Mouse (Mus musculus) intestine, embryonic 16.5 days (tissue): ENCODE results near the gene Bpifa6. TPM values are rescaled to one million over a fixed set of nuclear protein-coding genes. Genes with fewer than 3 reads are reported as not detected.

Source experiments
- ATAC-seq: fragments of 200-750 bp; cut with Nextera tagmentation; 2 replicates; pipeline ENCODE4 v1.8.0; 2017; ENCODE audit warnings: moderate TSS enrichment, moderate library complexity
- H3K27ac ChIP-seq: fragments of 300-500 bp; sonication (generic); 2 replicates; pipeline ENCODE4 v1.5.1; 2014; ENCODE audit warnings: mild to moderate bottlenecking, low read length
- H3K27me3 ChIP-seq: fragments of 300-500 bp; sonication (generic); replicated peaks from 2 replicates; pipeline ENCODE4 v1.6.1; 2014; ENCODE audit warnings: low read length, control low read depth, mixed read lengths; ENCODE audit not compliant: control insufficient read depth, insufficient read depth
- H3K36me3 ChIP-seq: fragments of 300-500 bp; sonication (generic); 2 replicates; pipeline ENCODE4 v1.6.1; 2014; ENCODE audit warnings: low read length, control low read depth; ENCODE audit not compliant: control insufficient read depth, insufficient read depth
- H3K4me1 ChIP-seq: fragments of 300-500 bp; sonication (generic); 2 replicates; pipeline ENCODE4 v1.6.1; 2014; ENCODE audit warnings: low read length, control low read depth, mixed read lengths; ENCODE audit not compliant: control insufficient read depth, insufficient read depth
- H3K4me2 ChIP-seq: fragments of 300-500 bp; sonication (generic); 2 replicates; pipeline ENCODE4 v1.6.1; 2014; ENCODE audit warnings: low read depth, low read length, control low read depth
- H3K4me3 ChIP-seq: fragments of 300-500 bp; sonication (generic); 2 replicates; pipeline ENCODE4 v1.5.1; 2014; ENCODE audit warnings: mild to moderate bottlenecking, low read length
- H3K9ac ChIP-seq: fragments of 300-500 bp; sonication (generic); 2 replicates; pipeline ENCODE4 v1.6.1; 2014; ENCODE audit warnings: low read depth, low read length
- H3K9me3 ChIP-seq: fragments of 300-500 bp; sonication (generic); 2 replicates; pipeline ENCODE4 v1.6.1; 2016; ENCODE audit warnings: low read length, control low read depth; ENCODE audit not compliant: control insufficient read depth
- WGBS: fragments of 180-500 bp; shearing (Covaris S2); extraction: QIAGEN DNeasy Blood & Tissue Kit; methylation state at CpG from one replicate; pipeline ENCODE4 v1.1.7; 2014; 5-methylcytosine and 5-hydroxymethylcytosine counted together
- polyA plus RNA-seq: library from polyadenylated mRNA; unstranded; fragments of >200 nt; fragmentation: Nextera tagmentation; extraction: Ambion mirVana; gene quantifications from 2 replicates; pipeline ENCODE4 v1.2.1, GENCODE M21; 2015

Bpifa6 gene
- polyA plus RNA-seq, 1 experiment from 2014 or later = not detected

DNA sequence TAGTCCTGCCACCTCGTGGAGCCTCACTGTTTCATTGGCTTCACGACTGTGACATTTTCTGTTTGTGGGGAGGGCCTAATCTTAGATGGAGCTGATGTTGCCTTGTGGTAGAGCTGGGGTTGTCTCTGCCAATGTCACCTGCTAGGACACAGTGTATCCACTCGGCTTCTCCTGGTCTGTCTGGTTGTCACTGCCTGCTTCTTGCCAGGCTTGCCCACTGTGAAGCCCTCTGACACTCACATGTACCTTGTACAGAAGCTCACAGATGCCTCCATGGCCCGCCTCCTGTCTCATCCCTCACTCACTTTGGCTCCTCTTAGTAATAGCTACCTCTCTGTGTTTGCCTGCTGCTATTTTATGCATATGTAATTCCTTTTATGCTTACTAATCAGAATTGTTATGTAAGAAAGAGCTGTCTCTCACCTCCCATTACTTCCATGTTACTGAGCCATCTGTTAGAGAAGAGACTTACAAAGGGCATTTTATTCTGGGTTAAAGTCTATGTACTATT lies 11.9 kb upstream of the Bpifa6 start:
- ATAC-seq = no peak
- no peaks in the 10 kb centered on the region for H3K36me3 ChIP-seq
- no peak overlapping the region for H3K9ac ChIP-seq
- no peak overlapping the region for H3K4me3 ChIP-seq
- no peaks in the 10 kb centered on the region for H3K4me1 ChIP-seq
- H3K27me3 ChIP-seq = no peaks in the 10 kb centered on the region
- H3K27ac ChIP-seq = no peak overlapping the region
- WGBS = 67% methylated on average over 4 of the region's 4 CpGs
- no peaks in the 10 kb centered on the region for H3K9me3 ChIP-seq
- no peak overlapping the region for H3K4me2 ChIP-seq

DNA sequence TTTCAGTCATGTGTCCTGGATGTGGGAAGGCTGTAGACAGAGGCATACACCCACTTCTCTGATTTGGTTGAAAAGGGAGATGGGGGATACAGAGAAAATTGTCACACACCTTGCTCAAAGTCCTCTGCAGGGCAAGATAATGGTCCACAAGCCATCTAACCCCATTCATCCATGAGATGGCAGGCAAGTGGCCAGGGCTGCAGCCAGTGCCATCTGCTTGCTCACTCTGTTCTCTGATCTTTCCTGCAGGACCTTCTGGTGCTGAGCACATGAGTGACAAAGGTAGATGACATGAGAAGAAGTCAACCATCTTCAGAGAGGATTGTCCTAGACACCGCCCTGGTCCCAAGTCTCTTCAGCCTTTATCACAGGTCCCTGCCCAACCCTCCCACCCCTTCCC lies 11.4 kb upstream of the Bpifa6 start:
- Histone ChIP-seq H3K36me3 (no peaks in the 10 kb centered on the region), H3K9ac (no peak overlapping the region), H3K4me2 (no peak overlapping the region), H3K9me3 (no peaks in the 10 kb centered on the region), H3K4me1 (no peaks in the 10 kb centered on the region), H3K27me3 (no peaks in the 10 kb centered on the region), H3K4me3 (no peak overlapping the region), H3K27ac (no peak overlapping the region)
- ATAC-seq = no peak
- WGBS = 64% methylated on average over 1 of the region's 1 CpGs

DNA sequence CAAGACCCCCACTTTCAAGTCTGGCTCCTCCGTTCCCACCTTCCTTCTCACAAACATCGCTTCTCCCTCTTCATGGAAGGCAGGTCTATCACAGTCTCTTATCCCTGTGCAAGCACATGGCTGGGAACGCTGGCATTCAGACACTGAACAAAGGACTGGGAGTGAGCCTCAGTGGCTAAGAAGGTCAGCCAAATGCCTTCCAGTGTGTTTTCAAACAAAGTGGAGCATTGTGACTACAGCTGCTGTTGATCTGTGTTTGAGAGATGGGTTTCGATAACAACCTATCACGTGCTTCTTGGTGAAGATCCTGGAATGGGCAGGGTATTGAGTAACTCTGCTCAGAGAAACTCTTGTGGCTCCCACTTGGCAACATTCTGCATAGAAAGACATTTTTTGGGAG lies 4.5 kb upstream of the Bpifa6 start:
- Histone ChIP-seq H3K4me2 (no peak overlapping the region), H3K27ac (no peak overlapping the region), H3K9ac (no peak overlapping the region), H3K4me3 (no peak overlapping the region), H3K36me3 (no peaks in the 10 kb centered on the region), H3K9me3 (no peaks in the 10 kb centered on the region), H3K27me3 (no peaks in the 10 kb centered on the region), H3K4me1 (no peaks in the 10 kb centered on the region)
- ATAC-seq = no peak
- 78% methylated on average over 5 of the region's 5 CpGs for WGBS

DNA sequence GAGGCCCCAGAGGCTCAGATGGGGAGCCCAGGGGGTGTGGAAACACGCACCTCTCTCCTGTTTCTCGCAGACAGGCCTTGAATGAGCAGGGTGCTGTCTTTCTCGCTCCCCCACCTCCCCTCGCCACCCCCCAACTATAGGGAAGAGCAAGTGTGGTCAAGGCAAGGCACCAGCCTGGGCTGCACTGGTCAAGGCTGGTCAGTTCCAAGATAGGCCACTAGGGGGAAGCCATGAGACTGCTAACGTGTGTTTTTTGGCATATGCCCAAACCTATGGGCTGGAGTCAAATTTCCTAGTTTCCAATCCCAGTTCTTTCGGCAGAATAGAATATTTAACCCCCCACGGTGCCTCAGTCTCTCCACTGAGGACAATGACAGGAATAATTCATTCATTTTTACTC lies 21.0 kb downstream of the Bpifa6 start:
- ATAC-seq = no peak; the same call in 1 of the 2 replicates
- WGBS = 5% methylated on average over 7 of the region's 7 CpGs
- no peak overlapping the region for H3K4me2 ChIP-seq
- no peaks in the 10 kb centered on the region for H3K4me1 ChIP-seq
- no peaks in the 10 kb centered on the region for H3K27me3 ChIP-seq
- H3K36me3 ChIP-seq = no peaks in the 10 kb centered on the region
- H3K9me3 ChIP-seq = no peaks in the 10 kb centered on the region
- H3K4me3 ChIP-seq = no peak overlapping the region
- H3K9ac ChIP-seq = no peak overlapping the region
- H3K27ac ChIP-seq = no peak overlapping the region

DNA sequence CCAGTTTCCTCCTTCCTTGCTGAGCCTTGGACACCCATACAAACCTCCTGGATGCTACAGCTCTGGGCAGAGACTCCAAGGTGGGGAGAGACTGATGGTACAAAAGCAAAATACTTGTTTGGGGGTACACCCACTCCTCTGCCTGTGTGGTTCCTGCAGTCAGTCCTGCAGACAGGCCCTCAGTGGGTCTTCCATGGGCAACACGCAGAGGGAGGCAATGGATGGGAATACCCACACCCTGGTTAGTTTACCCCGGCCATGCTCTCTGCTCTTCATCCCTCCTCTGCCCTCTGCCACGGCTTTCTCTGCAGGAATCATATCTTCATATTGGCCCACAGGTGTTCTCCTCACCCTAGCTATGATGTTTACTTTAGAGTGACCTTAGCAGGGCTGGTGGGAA lies 25.8 kb downstream of the Bpifa6 start:
- H3K4me3 ChIP-seq = no peak overlapping the region
- H3K9me3 ChIP-seq = no peaks in the 10 kb centered on the region
- H3K36me3 ChIP-seq = no peaks in the 10 kb centered on the region
- no peak overlapping the region for H3K4me2 ChIP-seq
- no peaks in the 10 kb centered on the region for H3K4me1 ChIP-seq
- WGBS = 76% methylated on average over 3 of the region's 3 CpGs
- no peak overlapping the region for H3K27ac ChIP-seq
- H3K9ac ChIP-seq = no peak overlapping the region
- ATAC-seq = no peak
- no peaks in the 10 kb centered on the region for H3K27me3 ChIP-seq

DNA sequence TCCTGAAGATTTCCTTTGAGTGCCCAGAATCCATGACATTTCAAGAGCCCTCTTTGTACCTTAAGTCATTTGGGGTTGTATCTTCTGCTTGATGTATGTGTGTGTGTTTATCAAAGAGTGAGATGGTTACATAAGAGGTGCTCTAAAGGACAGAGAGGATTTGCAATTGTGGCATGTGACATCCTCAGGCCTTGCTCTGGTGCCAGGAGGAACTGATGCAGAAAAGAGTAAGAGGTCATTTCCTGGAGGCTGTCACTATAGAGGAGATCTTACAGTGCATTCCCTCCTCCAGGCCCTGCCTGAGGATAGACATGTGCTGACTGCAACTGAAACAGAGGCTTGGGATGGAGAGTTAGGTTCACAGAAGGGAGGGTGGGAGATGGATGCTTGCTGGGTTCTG lies 26.3 kb downstream of the Bpifa6 start:
- no peaks in the 10 kb centered on the region for H3K36me3 ChIP-seq
- H3K27me3 ChIP-seq = no peaks in the 10 kb centered on the region
- H3K27ac ChIP-seq = no peak overlapping the region
- H3K4me3 ChIP-seq = no peak overlapping the region
- no peak overlapping the region for H3K9ac ChIP-seq
- ATAC-seq = no peak
- no peaks in the 10 kb centered on the region for H3K9me3 ChIP-seq
- H3K4me1 ChIP-seq = no peaks in the 10 kb centered on the region
- H3K4me2 ChIP-seq = no peak overlapping the region

DNA sequence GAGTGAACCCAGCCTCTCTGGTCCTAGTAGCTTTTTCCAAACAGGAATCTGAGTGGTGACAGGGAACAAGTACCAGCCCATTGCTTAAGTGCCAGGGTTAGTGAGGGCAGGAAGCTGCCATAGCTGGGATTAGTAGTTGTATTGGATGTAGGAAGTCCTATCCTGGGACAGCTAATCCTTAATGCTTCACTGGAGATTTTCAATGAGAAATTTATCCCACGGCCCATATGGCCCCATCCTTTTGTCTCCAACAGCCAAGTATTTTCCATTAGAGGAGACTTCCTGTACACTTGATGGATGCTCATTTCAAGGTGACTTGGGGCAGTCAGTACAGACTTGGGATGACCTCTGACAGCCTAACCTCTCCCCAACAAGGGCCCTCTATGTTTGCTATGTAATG lies 29.7 kb downstream of the Bpifa6 start:
- no peak overlapping the region for H3K4me2 ChIP-seq
- no peak overlapping the region for H3K27ac ChIP-seq
- H3K9ac ChIP-seq = no peak overlapping the region
- no peaks in the 10 kb centered on the region for H3K36me3 ChIP-seq
- no peak overlapping the region for H3K4me3 ChIP-seq
- no peak for ATAC-seq
- H3K9me3 ChIP-seq = no peaks in the 10 kb centered on the region
- no peaks in the 10 kb centered on the region for H3K27me3 ChIP-seq
- H3K4me1 ChIP-seq = no peaks in the 10 kb centered on the region
- 55% methylated on average over 1 of the region's 1 CpGs for WGBS

DNA sequence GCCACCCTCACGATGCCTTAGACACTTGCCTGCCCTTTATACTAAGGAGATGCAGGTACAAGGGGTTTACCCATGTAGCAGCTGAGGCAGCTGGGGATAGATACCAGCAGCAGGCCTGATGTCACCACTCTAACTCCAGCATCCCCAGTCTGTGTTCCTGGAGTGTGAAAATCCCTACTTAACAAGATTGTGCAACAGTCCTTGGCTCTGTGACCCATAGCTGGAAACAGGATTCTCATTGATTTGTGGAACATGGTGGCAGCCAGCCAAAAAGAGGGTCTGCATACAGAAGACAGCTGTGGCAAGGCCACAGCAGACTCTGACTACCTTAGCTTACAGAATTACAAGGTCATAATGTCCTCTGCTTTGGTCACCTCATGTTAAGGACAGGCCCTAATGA lies 30.3 kb downstream of the Bpifa6 start:
- Histone ChIP-seq H3K9ac (no peak overlapping the region), H3K36me3 (no peaks in the 10 kb centered on the region), H3K4me1 (no peaks in the 10 kb centered on the region), H3K27me3 (no peaks in the 10 kb centered on the region), H3K27ac (no peak overlapping the region), H3K4me3 (no peak overlapping the region), H3K4me2 (no peak overlapping the region), H3K9me3 (no peaks in the 10 kb centered on the region)
- 80% methylated on average over 1 of the region's 1 CpGs for WGBS
- no peak for ATAC-seq

DNA sequence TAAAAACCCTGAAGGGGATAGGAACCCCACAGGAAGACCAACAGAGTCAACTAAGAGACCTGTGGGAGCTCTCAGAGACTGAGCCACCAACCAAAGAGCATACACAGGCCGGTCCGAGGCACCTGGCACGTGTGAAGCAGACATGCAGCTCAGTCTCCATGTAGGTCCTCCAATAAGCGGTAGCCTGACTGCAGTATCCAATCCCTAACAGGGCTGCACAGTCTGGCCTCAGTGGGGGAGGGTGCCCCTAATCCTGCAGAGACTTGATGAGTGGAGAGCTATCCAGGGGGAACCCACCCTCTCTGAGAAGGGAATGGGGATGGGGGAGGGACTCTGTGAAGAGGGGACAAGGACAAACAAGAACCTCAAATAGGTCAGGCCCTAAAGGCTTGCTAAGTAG lies 31.0 kb downstream of the Bpifa6 start:
- 87% methylated on average over 4 of the region's 4 CpGs for WGBS
- H3K4me2 ChIP-seq = no peak overlapping the region
- ATAC-seq = no peak
- H3K4me1 ChIP-seq = no peaks in the 10 kb centered on the region
- no peaks in the 10 kb centered on the region for H3K27me3 ChIP-seq
- no peaks in the 10 kb centered on the region for H3K36me3 ChIP-seq
- H3K9me3 ChIP-seq = no peaks in the 10 kb centered on the region
- H3K4me3 ChIP-seq = no peak overlapping the region
- H3K9ac ChIP-seq = no peak overlapping the region
- no peak overlapping the region for H3K27ac ChIP-seq

DNA sequence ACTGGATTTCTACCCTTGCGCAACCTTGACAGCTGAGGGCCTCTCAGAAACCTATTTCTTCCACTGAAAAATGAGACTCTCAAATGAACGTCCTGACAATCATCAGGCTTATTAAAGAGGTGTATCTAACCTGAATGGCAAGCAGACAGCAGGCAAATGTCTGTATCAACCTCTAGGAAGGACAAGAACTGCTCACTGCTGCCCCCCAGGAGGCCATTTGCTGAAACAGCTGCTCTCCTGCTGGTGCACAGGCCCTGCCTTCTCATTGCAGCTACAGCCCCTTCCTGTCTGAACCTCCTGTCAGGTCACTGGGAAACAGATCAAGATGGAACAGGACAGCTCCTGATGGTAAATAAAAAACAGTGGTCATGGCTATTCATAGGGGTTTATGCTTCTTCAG lies 31.6 kb downstream of the Bpifa6 start:
- Histone ChIP-seq H3K4me1 (no peaks in the 10 kb centered on the region), H3K4me2 (no peak overlapping the region), H3K27me3 (no peaks in the 10 kb centered on the region), H3K36me3 (no peaks in the 10 kb centered on the region), H3K4me3 (no peak overlapping the region), H3K9ac (no peak overlapping the region), H3K27ac (no peak overlapping the region), H3K9me3 (no peaks in the 10 kb centered on the region)
- no peak for ATAC-seq
- WGBS = 86% methylated on average over 2 of the region's 2 CpGs
